In genomic region chr6:115290561-115290960, GRCm38 (mm10) we compare ENCODE assay signal across 19 mouse cellular contexts. TPM values are rescaled to one million over a fixed set of nuclear protein-coding genes. Genes with fewer than 3 reads are reported as not detected.
"Had no signal": no experiment of that assay in that cellular context is flagged by ENCODE, and none has a peak within 500 bp of the region (broad histone marks: within the 10 kb centered on the region; RNA-seq: fewer than 3 reads in every experiment).

No protein-coding gene starts in this region.

- H3K4me1 ChIP-seq: limb, embryonic 12.5 days; limb, embryonic 15.5 days; liver, embryonic 15.5 days; lung, embryonic 15.5 days; midbrain, embryonic 13.5 days had no signal

- H3K4me2 ChIP-seq: kidney, embryonic 15.5 days; limb, embryonic 12.5 days; limb, embryonic 15.5 days; liver, embryonic 11.5 days; liver, embryonic 15.5 days; lung, embryonic 15.5 days; midbrain, embryonic 13.5 days had no signal

- H3K9me3 ChIP-seq: kidney, embryonic 15.5 days; limb, embryonic 12.5 days; limb, embryonic 15.5 days; liver, embryonic 15.5 days; lung, embryonic 15.5 days; midbrain, embryonic 13.5 days had no signal

- ATAC-seq: midbrain, embryonic 13.5 days; midbrain, embryonic 16.5 days had no signal

- H3K9ac ChIP-seq: kidney, embryonic 15.5 days; limb, embryonic 12.5 days; limb, embryonic 15.5 days; liver, embryonic 15.5 days; lung, embryonic 15.5 days; midbrain, embryonic 13.5 days had no signal

- H3K27ac ChIP-seq: kidney, embryonic 15.5 days; limb, embryonic 12.5 days; limb, embryonic 15.5 days; liver, embryonic 15.5 days; lung, embryonic 15.5 days; midbrain, embryonic 13.5 days had no signal

- H3K4me3 ChIP-seq: kidney, embryonic 15.5 days; limb, embryonic 12.5 days; limb, embryonic 15.5 days; liver, embryonic 15.5 days; lung, embryonic 15.5 days; midbrain, embryonic 13.5 days had no signal

- H3K36me3 ChIP-seq: kidney, embryonic 15.5 days; limb, embryonic 12.5 days; limb, embryonic 15.5 days; liver, embryonic 15.5 days; lung, embryonic 15.5 days; midbrain, embryonic 13.5 days had no signal

- DNase-seq: kidney, adult 8-10 months; kidney, postnatal 10 days; kidney, postnatal 36 days; left cerebral cortex, postnatal 4 days; lung, adult 18-20 months; lung, postnatal 10 days; lung, postnatal 36 days; retina, postnatal 1 day; thymus, adult 18-20 months; thymus, postnatal 36 days had no signal

- H3K27me3 ChIP-seq: kidney, embryonic 15.5 days; limb, embryonic 12.5 days; limb, embryonic 15.5 days; liver, embryonic 15.5 days; lung, embryonic 15.5 days; midbrain, embryonic 13.5 days had no signal

RNA-seq across cellular contexts. Expression of gene Timp4, which starts 38.6 kb away (rescaled TPM):
- total RNA-seq: megakaryocyte progenitor cell, adult 5-6 weeks had no signal
